Mouse (Mus musculus) C2C12 (cell line): ENCODE data around the gene Ap2m1.

Source experiments
- CEBPB ChIP-seq: IDR thresholded peaks from one replicate; pipeline ENCODE4 v1.6.1; 2011; ENCODE audit warnings: low read depth, mild to moderate bottlenecking, control low read depth, moderate library complexity
- CTCF ChIP-seq: IDR thresholded peaks from one replicate; pipeline ENCODE4 v1.5.1; 2011; ENCODE audit not compliant: control insufficient read depth, insufficient read depth, insufficient read length
- MYOD1 ChIP-seq: IDR thresholded peaks from one replicate; pipeline ENCODE4 v1.6.1; 2011; ENCODE audit warnings: low read depth; ENCODE audit not compliant: control insufficient read depth, insufficient read length
- USF1 ChIP-seq: IDR thresholded peaks from one replicate; pipeline ENCODE4 v1.6.1; 2011; ENCODE audit warnings: low read depth, mild to moderate bottlenecking, control low read depth, moderate library complexity

GRCm38 (mm10) chr16:20548096-20548948 is 13.0 kb downstream of the Ap2m1 start, which contains the start of gene Abcf3:
- TF ChIP-seq CTCF (no peak), USF1 (no peak), CEBPB (no peak), MYOD1 (no peak)
